Mouse (Mus musculus) heart, postnatal 0 days (tissue): ENCODE results near the gene Slc12a9.

Experiments used
- CTCF ChIP-seq: IDR thresholded peaks from 2 replicates; pipeline ENCODE4 v1.5.1; 2016; ENCODE audit warnings: antibody characterized with exemption, control low read depth, low read depth
- EP300 ChIP-seq: IDR thresholded peaks from 2 replicates; pipeline ENCODE4 v1.6.1; 2016; ENCODE audit warnings: antibody characterized with exemption, low read depth

- TF ChIP-seq EP300 (no peak), CTCF (no peak)
Observed at GRCm38 (mm10) chr5:137335066-137335465, 1.7 kb upstream of the Slc12a9 start.
